Mouse (Mus musculus): ENCODE measurements around the gene Morn1.

- TF ChIP-seq CTCF (IDR thresholded peaks at IDR 0.05) (no peak), EP300 (IDR thresholded peaks at IDR 0.05) (no peak)
These were observed 34.2 kb downstream of the Morn1 start for GRCm38 (mm10) chr4:155120583-155120982.

All from lung, postnatal 0 days (tissue).